Mouse (Mus musculus): ENCODE results near the gene Gm4559. TPM values are rescaled to one million over a fixed set of nuclear protein-coding genes. Genes with fewer than 3 reads are reported as not detected.

The Gm4559 gene
- not detected for polyA plus RNA-seq (2017; shearing (Covaris generic))

DNA sequence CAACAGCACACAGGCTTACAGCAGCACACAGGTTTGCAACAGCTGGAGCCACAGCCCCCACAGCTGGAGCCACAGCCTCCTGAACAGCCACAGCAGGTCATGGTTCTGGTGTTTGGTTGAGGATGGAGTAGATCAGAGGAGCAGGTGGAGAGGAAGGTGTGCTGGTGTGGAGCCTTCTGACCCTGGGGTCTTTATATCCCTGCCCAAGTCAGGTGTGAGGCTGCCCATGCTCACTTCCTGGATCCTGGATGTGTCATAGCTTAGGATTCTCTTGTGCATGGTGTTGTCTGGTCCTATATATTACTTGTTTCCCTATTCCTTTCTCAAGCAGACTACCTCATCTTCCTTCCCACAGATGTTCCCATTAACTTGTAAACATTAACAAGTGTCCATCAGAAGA, at the start of gene Gm4559:
Gm4559 (minus strand) TSS at position 101 of the 400 bp plus-strand sequence.

DNA sequence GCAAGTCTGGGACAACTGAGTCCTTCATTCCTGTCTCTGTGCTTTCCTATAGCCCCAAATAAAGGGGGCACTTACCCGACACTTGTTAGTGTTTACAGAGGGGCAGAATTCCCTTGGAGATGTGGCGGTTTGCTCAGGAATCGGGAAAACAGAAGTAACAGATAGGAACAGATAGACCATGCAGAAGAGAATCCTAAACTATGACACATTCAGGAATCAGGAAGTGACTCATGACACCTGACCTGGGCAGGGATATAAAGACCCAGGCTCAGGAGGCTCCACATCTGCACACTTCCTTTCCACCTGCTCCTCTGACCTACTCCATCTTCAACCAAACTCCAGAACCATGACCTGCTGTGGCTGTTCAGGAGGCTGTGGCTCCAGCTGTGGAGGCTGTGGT, 29.1 kb upstream of the Gm4559 start, which contains the start of gene Krtap5-4:
Krtap5-4 (plus strand) TSS at position 301 of the 400 bp plus-strand sequence.

DNA sequence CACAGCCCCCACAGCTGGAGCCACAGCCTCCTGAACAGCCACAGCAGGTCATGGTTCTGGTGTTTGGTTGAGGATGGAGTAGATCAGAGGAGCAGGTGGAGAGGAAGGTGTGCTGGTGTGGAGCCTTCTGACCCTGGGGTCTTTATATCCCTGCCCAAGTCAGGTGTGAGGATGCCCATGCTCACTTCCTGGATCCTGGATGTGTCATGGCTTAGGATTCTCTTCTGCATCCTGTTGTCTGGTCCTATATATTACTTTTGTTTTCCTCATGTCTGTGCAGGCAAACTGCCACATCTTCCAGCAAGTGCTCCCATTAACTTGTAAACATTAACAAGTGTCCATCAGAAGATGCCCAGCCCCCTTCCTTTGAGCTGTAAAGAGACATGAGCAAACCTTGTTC, 22.9 kb upstream of the Gm4559 start, which contains the start of gene Krtap5-1:
Krtap5-1 (minus strand) TSS at position 101 of the 400 bp plus-strand sequence.

DNA sequence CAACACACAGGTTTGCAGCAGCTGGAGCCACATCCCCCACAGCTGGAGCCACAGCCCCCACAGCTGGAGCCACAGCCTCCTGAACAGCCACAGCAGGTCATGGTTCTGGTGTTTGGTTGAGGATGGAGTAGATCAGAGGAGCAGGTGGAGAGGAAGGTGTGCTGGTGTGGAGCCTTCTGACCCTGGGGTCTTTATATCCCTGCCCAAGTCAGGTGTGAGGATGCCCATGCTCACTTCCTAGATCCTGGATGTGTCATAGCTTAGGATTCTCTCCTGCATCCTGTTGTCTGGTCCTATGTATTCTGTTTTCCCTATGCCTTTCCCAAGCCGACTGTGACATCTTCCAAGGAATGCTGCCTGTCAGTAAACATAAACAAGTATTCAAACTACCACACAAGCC, 15.9 kb downstream of the Gm4559 start, which contains the start of gene Gm2431:
Gm2431 (minus strand) TSS at position 101 of the 400 bp plus-strand sequence.

DNA sequence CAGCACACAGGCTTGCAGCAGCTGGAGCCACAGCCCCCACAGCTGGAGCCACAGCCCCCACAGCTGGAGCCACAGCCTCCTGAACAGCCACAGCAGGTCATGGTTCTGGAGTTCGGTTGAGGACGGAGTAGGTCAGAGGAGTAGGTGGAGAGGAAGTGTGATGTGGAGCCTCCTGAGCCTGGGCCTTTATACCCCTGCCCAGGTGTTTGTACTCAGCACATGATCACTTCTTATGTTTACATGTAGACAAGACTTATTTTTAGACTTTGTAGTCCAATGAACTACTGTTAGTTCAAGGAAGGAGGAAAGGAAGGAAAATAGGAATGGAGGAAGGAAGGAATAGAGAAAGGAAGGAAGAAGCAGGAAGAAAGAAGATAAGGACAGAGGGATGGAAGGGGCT, 33.2 kb downstream of the Gm4559 start, which contains the start of gene Gm40460:
Gm40460 (minus strand) TSS at position 101 of the 400 bp plus-strand sequence.

DNA sequence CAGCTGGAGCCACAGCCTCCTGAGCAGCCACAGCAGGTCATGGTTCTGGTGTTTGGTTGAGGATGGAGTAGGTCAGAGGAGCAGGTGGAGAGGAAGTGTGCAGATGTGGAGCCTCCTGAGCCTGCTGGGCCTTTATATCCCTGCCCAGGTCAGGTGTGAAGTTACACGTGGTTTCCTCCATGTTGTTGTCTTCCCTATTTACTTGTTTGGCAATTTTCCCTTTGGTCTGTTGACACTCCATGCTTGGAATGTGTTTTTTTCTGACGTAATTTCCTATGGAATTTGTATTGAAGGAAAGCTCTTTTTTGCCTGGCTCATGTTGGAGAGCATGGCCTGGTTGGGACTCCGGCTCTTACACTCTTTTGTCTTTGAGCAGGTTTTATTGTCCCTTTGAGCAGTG, 44.3 kb downstream of the Gm4559 start, which contains the start of gene Krtap5-5:
Krtap5-5 (minus strand) TSS at position 101 of the 400 bp plus-strand sequence.

Other genes with a start within 250 kb of the Gm4559 start
- 76.0 TPM for gene Mob2, start 213.3 kb downstream of the Gm4559 start, polyA plus RNA-seq (2017; shearing (Covaris generic))
- gene Dusp8, start 178.5 kb downstream of the Gm4559 start, polyA plus RNA-seq (2017; shearing (Covaris generic)): not detected
- gene Gm45618, start 153.6 kb downstream of the Gm4559 start, polyA plus RNA-seq (2017; shearing (Covaris generic)): not detected
- gene Gm39115, start 138.3 kb downstream of the Gm4559 start, polyA plus RNA-seq (2017; shearing (Covaris generic)): not detected
- gene Gm45337, start 129.8 kb downstream of the Gm4559 start, polyA plus RNA-seq (2017; shearing (Covaris generic)): not detected
- gene Gm29735, start 117.2 kb downstream of the Gm4559 start, polyA plus RNA-seq (2017; shearing (Covaris generic)): not detected
- gene Gm4553, start 108.6 kb downstream of the Gm4559 start, polyA plus RNA-seq (2017; shearing (Covaris generic)): not detected
- not detected for gene Krtap5-2, start 98.4 kb downstream of the Gm4559 start, polyA plus RNA-seq (2017; shearing (Covaris generic))
- gene Gm10153, start 84.0 kb downstream of the Gm4559 start, polyA plus RNA-seq (2017; shearing (Covaris generic)): not detected
- not detected for gene Krtap5-3, start 73.0 kb downstream of the Gm4559 start, polyA plus RNA-seq (2017; shearing (Covaris generic))
- not detected for gene Gm7579, start 62.5 kb downstream of the Gm4559 start, polyA plus RNA-seq (2017; shearing (Covaris generic))
- gene Krtap5-5, start 44.4 kb downstream of the Gm4559 start, polyA plus RNA-seq (2017; shearing (Covaris generic)): not detected
- not detected for gene Gm40460, start 33.3 kb downstream of the Gm4559 start, polyA plus RNA-seq (2017; shearing (Covaris generic))
- not detected for gene Gm2431, start 16.0 kb downstream of the Gm4559 start, polyA plus RNA-seq (2017; shearing (Covaris generic))
- gene Krtap5-1, start 22.8 kb upstream of the Gm4559 start, polyA plus RNA-seq (2017; shearing (Covaris generic)): not detected
- not detected for gene Krtap5-4, start 29.2 kb upstream of the Gm4559 start, polyA plus RNA-seq (2017; shearing (Covaris generic))
- 4.5 TPM for gene Ifitm10, start 99.4 kb upstream of the Gm4559 start, polyA plus RNA-seq (2017; shearing (Covaris generic))
- not detected for gene Gm49369, start 108.3 kb upstream of the Gm4559 start, polyA plus RNA-seq (2017; shearing (Covaris generic))
- gene Ctsd, start 113.7 kb upstream of the Gm4559 start, polyA plus RNA-seq (2017; shearing (Covaris generic)): 352 TPM
- gene Syt8, start 160.5 kb upstream of the Gm4559 start, polyA plus RNA-seq (2017; shearing (Covaris generic)): not detected
- not detected for gene Tnni2, start 167.4 kb upstream of the Gm4559 start, polyA plus RNA-seq (2017; shearing (Covaris generic))
- gene Lsp1, start 186.4 kb upstream of the Gm4559 start, polyA plus RNA-seq (2017; shearing (Covaris generic)): 1,177 TPM
- gene Tnnt3, start 224.5 kb upstream of the Gm4559 start, polyA plus RNA-seq (2017; shearing (Covaris generic)): 5.0 TPM